Mouse (Mus musculus): ENCODE measurements around the gene Sept9. TPM values are rescaled to one million over a fixed set of nuclear protein-coding genes. Genes with fewer than 3 reads are reported as not detected.

Sept9 gene
- polyA plus RNA-seq, 1 experiment, result 12.2 TPM

DNA sequence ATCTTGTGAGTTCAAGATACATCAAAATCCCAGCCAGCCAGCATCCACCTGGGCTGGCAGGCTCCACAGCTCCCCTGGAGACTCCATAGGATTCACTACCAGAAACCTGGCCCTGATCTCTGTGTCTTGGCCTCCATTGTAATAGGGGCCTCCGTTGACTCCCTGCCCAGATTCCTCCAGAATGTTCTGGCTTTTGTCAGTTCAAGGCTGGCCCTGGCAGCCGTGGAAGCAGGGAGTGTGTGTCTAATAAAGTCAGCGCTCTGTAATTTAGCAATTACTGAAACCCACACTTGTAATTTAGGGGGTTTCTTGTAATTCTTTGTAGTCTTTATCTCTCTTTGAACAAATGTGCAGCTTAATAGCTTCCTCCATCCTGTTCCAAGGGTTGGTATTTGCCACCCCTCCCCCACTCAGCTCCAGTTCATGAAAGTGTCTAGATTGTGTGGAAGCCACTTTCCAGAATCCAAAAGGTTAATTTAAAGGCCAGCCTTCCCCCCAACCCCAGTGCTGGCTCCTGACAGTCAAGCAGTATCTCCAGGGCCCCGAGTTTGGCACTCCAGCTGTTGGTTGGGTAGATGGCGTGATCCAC lies 170.9 kb downstream of the Sept9 start:
- no peak for TF ChIP-seq POLR2A (IDR thresholded peaks at IDR 0.05; ENCODE audit: control insufficient read depth, low read depth, low read length)
- peaks cover 3% of the 10 kb centered on the region; the same call in 1 of the 2 replicates for H3K4me1 ChIP-seq (ENCODE audit: control insufficient read depth, insufficient read depth, low read length)
- H3K36me3 ChIP-seq (ENCODE audit: control insufficient read depth, insufficient read depth, low read length), result no peaks in the 10 kb centered on the region
- H3K4me3 ChIP-seq (ENCODE audit: control insufficient read depth, low read depth, low read length), result no peak overlapping the region
- H3K27me3 ChIP-seq (ENCODE audit: control insufficient read depth, insufficient read depth, low read length), result no peaks in the 10 kb centered on the region
- H3K27ac ChIP-seq (ENCODE audit: control insufficient read depth, insufficient read depth, low read depth, low read length), result no peak overlapping the region

DNA sequence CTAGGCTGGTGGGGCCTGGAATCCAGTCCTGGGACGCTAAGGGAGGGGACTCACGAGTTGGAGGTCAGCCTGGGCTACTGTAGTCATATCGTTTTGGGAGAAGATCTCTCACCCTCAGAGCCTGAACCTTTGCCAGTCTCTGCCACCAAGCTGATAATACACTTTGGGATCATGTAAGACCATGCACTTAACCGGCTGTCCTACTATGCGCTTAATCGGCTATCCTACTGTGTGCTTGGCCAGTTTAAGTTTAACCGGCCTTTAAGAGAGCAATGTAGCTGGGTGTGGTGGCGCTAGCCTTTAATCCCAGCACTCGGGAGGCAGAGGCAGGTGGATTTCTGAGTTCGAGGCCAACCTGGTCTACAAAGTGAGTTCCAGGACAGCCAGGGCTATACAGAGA lies 173.1 kb downstream of the Sept9 start:
- Histone ChIP-seq H3K4me1 (ENCODE audit: control insufficient read depth, insufficient read depth, low read length) (peaks cover 3% of the 10 kb centered on the region; the same call in 1 of the 2 replicates), H3K36me3 (ENCODE audit: control insufficient read depth, insufficient read depth, low read length) (no peaks in the 10 kb centered on the region), H3K27ac (ENCODE audit: control insufficient read depth, insufficient read depth, low read depth, low read length) (no peak overlapping the region), H3K27me3 (ENCODE audit: control insufficient read depth, insufficient read depth, low read length) (no peaks in the 10 kb centered on the region), H3K4me3 (ENCODE audit: control insufficient read depth, low read depth, low read length) (no peak overlapping the region)
- TF ChIP-seq POLR2A (IDR thresholded peaks at IDR 0.05; ENCODE audit: control insufficient read depth, low read depth, low read length), result no peak
- TF ChIP-seq CTCF (IDR thresholded peaks at IDR 0.05; ENCODE audit: control insufficient read depth, insufficient read depth, insufficient replicate concordance, low read depth, low read length), result no peak

- Histone ChIP-seq H3K4me3 (ENCODE audit: control insufficient read depth, low read depth, low read length) (peak overlapping the region; percentile 69), H3K4me1 (ENCODE audit: control insufficient read depth, insufficient read depth, low read length) (peaks cover 3% of the 10 kb centered on the region; the same call in 1 of the 2 replicates), H3K36me3 (ENCODE audit: control insufficient read depth, insufficient read depth, low read length) (no peaks in the 10 kb centered on the region), H3K27ac (ENCODE audit: control insufficient read depth, insufficient read depth, low read depth, low read length) (no peak overlapping the region), H3K27me3 (ENCODE audit: control insufficient read depth, insufficient read depth, low read length) (no peaks in the 10 kb centered on the region)
- TF ChIP-seq POLR2A (IDR thresholded peaks at IDR 0.05; ENCODE audit: control insufficient read depth, low read depth, low read length) (no peak), CTCF (IDR thresholded peaks at IDR 0.05; ENCODE audit: control insufficient read depth, insufficient read depth, insufficient replicate concordance, low read depth, low read length) (no peak)
Measured at GRCm38 (mm10) chr11:117373195-117373594, 173.7 kb downstream of the Sept9 start.

DNA sequence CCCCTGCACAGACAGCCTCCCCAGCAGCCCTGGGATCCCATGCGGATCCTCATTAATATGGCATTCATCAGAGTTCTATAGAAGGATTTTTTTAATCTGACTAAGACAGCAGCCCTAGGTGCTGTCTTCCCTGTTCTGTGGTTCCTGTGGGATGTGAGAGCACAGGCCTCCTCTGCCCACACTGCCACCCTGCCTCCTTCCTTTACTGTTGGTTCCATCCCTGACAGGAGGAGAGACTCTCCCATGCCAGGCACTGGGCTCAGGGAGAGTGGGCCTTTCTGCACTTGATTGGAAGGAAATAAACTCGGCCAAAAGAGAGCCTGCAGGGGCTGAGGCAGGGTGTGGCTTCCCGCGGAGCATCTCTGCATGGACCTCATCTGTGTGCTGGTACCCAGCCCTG lies 174.4 kb downstream of the Sept9 start:
- Histone ChIP-seq H3K36me3 (ENCODE audit: control insufficient read depth, insufficient read depth, low read length) (no peaks in the 10 kb centered on the region), H3K4me1 (ENCODE audit: control insufficient read depth, insufficient read depth, low read length) (peaks cover 3% of the 10 kb centered on the region; the same call in 1 of the 2 replicates), H3K4me3 (ENCODE audit: control insufficient read depth, low read depth, low read length) (no peak overlapping the region), H3K27ac (ENCODE audit: control insufficient read depth, insufficient read depth, low read depth, low read length) (no peak overlapping the region), H3K27me3 (ENCODE audit: control insufficient read depth, insufficient read depth, low read length) (no peaks in the 10 kb centered on the region)
- TF ChIP-seq CTCF (IDR thresholded peaks at IDR 0.05; ENCODE audit: control insufficient read depth, insufficient read depth, insufficient replicate concordance, low read depth, low read length) (no peak), POLR2A (IDR thresholded peaks at IDR 0.05; ENCODE audit: control insufficient read depth, low read depth, low read length) (no peak)

GRCm38 (mm10) chr11:117374288-117374687 lies 174.8 kb downstream of the Sept9 start:
- Histone ChIP-seq H3K27me3 (ENCODE audit: control insufficient read depth, insufficient read depth, low read length) (no peaks in the 10 kb centered on the region), H3K4me1 (ENCODE audit: control insufficient read depth, insufficient read depth, low read length) (peaks cover 3% of the 10 kb centered on the region; the same call in 1 of the 2 replicates), H3K27ac (ENCODE audit: control insufficient read depth, insufficient read depth, low read depth, low read length) (no peak overlapping the region), H3K4me3 (ENCODE audit: control insufficient read depth, low read depth, low read length) (no peak overlapping the region), H3K36me3 (ENCODE audit: control insufficient read depth, insufficient read depth, low read length) (no peaks in the 10 kb centered on the region)
- TF ChIP-seq CTCF (IDR thresholded peaks at IDR 0.05; ENCODE audit: control insufficient read depth, insufficient read depth, insufficient replicate concordance, low read depth, low read length), result no peak
- no peak for TF ChIP-seq POLR2A (IDR thresholded peaks at IDR 0.05; ENCODE audit: control insufficient read depth, low read depth, low read length)

- H3K27ac ChIP-seq (ENCODE audit: control insufficient read depth, insufficient read depth, low read depth, low read length), result no peak overlapping the region
- H3K4me1 ChIP-seq (ENCODE audit: control insufficient read depth, insufficient read depth, low read length), result no peaks in the 10 kb centered on the region; the same call in 1 of the 2 replicates
- no peaks in the 10 kb centered on the region for H3K27me3 ChIP-seq (ENCODE audit: control insufficient read depth, insufficient read depth, low read length)
- no peak overlapping the region for H3K4me3 ChIP-seq (ENCODE audit: control insufficient read depth, low read depth, low read length)
- H3K36me3 ChIP-seq (ENCODE audit: control insufficient read depth, insufficient read depth, low read length), result no peaks in the 10 kb centered on the region
- TF ChIP-seq POLR2A (IDR thresholded peaks at IDR 0.05; ENCODE audit: control insufficient read depth, low read depth, low read length) (no peak), CTCF (IDR thresholded peaks at IDR 0.05; ENCODE audit: control insufficient read depth, insufficient read depth, insufficient replicate concordance, low read depth, low read length) (no peak)
Measured at GRCm38 (mm10) chr11:117379774-117380173, 180.3 kb downstream of the Sept9 start.

GRCm38 (mm10) chr11:117384235-117384634 lies 184.8 kb downstream of the Sept9 start:
- Histone ChIP-seq H3K27me3 (ENCODE audit: control insufficient read depth, insufficient read depth, low read length) (no peaks in the 10 kb centered on the region), H3K36me3 (ENCODE audit: control insufficient read depth, insufficient read depth, low read length) (no peaks in the 10 kb centered on the region), H3K4me3 (ENCODE audit: control insufficient read depth, low read depth, low read length) (no peak overlapping the region), H3K27ac (ENCODE audit: control insufficient read depth, insufficient read depth, low read depth, low read length) (no peak overlapping the region), H3K4me1 (ENCODE audit: control insufficient read depth, insufficient read depth, low read length) (no peaks in the 10 kb centered on the region; the same call in 1 of the 2 replicates)
- no peak for TF ChIP-seq POLR2A (IDR thresholded peaks at IDR 0.05; ENCODE audit: control insufficient read depth, low read depth, low read length)
- no peak for TF ChIP-seq CTCF (IDR thresholded peaks at IDR 0.05; ENCODE audit: control insufficient read depth, insufficient read depth, insufficient replicate concordance, low read depth, low read length)
